Mouse (Mus musculus): ENCODE measurements around the gene Slc43a2.
"Not testable (repeated sequence)": the region's sequence is repeated elsewhere in the genome, so short reads cannot be mapped to it uniquely, and the experiment has no call there.

Gene Slc43a2

DNA sequence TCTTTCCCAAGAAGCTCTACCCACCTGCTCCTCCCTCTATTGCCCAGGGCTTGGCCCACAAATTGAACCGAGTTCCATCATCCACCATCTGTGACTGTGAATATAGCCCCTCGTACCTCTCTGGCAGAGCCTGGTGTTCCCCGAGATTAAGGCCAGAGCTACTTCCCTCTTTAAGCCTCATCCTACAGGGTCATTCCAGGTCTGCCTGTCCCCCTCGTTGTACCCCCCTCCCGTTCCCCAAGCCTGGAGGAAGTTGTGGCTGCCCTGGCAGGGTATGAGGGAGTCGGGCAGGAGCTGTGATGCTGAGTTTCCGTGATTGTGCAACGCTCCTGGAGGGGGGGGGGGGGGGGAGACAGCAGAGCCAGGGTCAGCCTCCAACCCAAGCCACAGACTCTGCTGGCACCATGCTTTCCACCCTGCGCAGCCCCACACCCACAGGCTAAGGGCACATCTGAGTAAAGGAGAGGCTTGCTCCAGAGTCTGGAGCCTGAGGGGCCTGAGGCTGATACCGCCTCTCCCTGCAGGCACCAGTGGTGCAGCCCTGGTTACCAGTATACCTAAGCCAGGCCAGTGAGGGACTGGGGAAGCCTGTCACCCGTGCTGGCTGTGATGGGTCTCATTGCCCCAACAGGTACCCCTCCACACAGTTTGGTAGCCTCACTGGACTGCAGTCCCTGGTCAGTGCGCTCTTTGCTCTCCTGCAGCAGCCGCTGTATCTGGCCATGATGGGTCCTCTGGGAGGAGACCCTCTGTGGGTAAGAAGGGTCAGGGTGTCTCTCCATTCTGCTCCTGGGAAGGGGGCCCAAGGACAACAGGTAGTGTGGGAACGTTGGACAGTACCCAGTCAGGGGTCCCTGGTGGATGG is 39.9 kb downstream of the Slc43a2 start:
- DNase-seq (ENCODE audit: low spot score in 2 of 2) = no peak

DNA sequence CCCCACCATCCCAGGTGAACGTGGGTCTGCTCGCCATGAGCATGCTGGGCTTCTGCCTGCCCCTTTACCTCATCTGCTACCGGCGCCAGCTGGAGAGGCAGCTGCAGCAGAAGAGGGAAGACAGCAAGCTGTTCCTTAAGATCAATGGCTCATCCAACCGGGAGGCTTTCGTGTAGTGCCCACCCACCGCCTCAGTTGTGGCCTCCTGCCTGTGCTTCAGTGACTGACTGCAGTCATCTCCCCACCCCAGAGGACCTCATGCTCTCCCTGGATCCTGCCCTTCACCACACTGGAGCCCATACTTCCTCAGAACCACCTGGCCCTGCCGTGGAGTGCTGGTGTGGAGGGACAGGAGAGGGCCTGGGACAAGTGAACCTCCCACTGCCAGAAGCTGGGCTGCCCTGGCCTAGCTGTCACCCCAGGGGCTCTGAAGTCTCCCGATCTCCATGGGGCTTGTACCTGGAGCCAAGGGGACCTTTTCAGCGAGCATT is 40.9 kb downstream of the Slc43a2 start:
- no peak for DNase-seq (ENCODE audit: low spot score in 2 of 2)

DNA sequence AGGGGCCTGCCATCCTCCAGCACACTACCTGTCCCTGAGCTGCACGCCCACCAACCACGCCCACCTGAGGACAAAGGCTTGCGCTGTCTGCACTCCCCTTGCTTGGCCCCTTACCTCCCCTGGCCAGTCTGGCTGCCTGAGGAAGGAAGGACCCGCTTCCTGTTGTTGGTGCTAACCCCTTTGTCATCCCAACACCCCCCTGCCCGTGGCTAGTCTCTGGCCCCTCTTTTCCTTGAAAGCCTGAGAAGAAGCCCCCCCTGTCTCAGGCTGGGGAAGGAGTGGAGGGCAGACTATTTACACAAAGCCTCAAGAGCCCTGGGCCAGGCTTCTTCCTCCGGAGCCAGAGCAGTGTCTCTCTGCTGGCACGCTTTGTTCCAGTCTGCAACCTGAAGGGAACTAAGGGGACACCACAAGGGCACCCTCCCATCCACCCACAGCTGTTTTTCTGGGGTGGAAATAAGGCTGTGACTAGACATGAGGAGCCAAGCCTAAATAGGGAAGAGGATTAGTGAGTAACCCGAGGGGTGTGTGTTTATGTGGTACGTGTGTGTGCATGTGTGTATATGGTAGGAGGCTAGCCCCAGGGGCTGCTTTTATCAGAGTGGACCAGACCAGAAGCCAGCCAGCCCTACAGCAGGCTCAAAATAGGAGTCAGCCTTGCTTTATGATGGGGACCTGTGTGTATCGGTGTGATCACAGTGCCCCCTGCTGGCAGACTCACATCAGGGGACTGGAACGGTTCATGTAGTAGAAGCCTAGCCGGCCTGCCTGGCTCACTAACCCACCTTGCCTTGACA is 41.6 kb downstream of the Slc43a2 start:
- DNase-seq (ENCODE audit: low spot score in 2 of 2) = peak; percentile 79 to 86

DNA sequence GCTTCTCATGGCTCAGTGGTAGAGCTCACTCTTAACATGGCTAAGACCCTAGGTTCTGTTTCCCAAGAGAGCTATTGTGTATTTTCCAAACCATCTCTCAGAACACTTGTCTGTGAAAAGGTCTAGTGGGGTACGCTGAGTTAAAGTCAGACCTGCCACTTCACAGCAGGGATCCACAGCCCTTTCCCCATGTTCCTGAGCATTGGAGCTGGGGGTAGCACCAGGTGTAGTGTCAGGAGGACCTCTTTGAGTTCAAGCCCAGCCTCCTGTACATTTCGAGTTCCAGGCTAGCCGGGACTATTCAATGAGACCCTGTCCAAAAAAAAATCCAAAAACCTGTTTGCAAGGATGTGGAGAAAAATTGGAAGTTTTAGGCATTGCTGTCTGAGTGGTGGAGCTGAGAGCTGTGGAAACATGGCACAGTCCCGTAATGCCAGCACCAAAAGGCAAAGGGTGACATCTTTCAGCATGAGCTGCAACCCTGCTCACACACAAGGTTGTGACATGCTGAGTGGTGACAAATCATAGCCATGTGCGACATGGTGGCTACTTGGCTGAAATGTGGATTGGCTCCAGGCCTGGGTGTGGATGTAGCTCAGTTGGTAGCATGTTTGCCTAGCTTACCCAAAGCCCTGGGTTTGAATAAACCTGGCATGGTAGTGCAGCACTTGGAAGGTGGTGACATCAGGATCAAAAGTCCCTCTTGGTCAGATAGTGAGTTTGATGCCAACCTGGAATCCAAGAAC is 43.1 kb downstream of the Slc43a2 start:
- DNase-seq (ENCODE audit: low spot score in 2 of 2) = no peak

DNA sequence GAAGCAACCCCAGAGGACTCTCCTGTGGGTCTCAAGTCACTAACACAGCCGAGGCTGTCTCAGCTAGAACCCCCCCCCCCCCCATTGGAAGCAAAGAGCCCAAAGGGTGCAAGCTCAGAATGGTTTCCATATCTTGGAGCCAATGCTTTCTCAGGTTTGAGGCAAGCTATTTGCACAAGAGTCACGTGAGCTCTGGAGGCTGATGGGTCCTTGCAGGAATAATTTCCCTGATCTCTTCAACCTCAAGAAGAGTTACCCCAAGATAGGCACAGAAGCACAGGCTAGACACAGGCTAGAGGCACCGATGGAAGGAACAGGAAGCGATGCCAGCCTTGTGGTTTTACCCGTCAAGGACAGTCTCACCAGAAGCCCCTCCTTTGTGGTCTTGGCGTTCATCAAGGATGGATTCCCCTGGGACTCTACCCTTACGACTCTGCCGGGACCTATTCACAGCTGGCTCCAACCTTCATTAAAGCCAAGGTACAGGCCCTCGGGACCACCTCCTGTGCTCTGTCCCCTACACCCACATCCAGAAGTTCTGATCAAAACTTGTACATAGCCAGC is 44.1 kb downstream of the Slc43a2 start:
- DNase-seq (ENCODE audit: low spot score in 2 of 2) = no peak

DNA sequence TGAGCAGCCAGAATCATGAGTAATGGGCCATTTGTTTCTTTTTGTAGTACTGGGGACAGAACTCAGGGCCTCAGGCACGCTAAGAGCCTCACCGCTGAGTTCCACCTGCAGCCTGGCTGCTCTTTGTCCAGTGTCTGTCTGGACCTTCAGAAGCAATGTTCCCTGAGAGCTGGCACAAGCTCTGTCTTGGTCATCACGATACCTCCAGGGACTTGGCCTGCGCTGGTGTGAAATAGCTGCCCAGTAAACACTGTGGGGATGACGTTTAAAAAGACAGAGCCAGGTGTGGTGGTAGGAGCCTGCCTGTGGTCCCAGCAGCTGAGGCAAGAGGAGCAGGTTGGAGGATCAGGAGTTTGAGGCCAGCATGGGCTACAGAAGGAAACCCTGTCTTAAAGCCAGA is 47.1 kb downstream of the Slc43a2 start:
- no peak for DNase-seq (ENCODE audit: low spot score in 2 of 2)

DNA sequence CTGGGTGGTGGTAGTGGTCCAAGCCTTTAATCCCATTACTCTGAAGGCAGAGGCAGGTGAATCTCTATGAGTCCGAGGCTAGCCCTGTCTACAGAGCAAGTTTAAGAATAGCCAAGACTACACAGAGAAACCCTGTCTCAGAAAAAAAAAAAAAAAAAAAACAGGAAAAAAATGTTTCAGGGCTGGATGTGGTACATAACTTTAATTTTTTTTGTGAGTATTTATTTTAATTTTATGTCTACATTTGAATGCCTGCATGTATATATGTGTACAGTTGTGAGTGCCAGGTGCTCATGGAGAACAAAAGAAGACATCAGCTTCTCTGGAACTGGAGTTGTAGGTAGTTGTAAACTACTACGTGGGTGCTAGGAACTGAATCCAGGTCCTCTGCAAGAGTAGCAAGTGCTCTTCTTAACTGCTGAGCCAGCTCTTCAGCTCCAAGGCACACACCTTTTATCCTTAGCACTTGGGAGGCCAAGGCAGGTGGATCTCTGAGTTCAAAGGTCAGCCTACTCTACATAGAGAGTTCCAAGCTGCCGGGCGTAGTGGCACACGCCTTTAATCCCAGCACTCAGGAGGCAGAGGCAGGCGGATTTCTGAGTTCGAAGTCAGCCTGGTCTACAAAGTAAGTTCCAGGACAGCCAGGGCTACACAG is 50.1 kb downstream of the Slc43a2 start:
- no peak for DNase-seq (ENCODE audit: low spot score in 2 of 2)

DNA sequence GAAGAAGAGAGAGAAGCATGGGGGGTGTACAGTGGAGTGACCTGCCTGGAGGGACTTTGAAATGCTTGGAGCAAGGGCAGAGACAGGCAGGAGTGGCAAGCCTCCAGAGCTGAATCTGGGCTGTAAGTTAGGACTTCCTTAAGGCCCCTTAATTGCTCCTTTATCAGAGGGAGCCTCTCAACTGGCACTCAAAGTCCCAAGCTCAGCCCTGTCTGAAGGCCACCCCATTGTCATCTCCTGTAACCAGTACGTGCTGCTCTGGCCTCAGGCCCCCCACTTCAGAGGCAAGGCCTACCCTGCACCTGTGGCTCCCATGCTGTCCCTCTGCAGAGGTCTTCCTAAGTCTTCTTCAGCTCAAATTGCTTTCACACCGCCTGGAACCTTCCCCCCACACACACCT is 52.0 kb downstream of the Slc43a2 start:
- DNase-seq (ENCODE audit: low spot score in 2 of 2) = no peak

DNA sequence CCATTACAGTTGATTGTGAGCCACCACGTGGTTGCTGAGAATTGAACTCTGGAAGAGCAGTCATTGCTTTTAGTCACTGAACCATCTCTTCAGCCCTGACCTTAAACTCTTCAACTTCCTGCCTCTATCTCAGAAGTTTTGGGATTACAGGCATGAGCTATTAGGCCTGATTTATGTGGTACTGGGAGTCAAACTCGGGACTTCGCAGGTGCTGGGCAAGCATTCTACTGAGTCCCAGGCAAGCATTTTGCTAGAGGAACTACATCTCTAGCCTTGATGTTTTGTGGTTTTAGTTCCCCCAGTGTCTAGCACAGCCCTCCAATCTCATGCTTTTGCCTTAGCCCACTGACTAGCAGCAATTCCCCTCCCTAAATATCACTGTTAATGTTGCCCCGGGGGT is 53.6 kb downstream of the Slc43a2 start:
- no peak for DNase-seq (ENCODE audit: low spot score in 2 of 2)

DNA sequence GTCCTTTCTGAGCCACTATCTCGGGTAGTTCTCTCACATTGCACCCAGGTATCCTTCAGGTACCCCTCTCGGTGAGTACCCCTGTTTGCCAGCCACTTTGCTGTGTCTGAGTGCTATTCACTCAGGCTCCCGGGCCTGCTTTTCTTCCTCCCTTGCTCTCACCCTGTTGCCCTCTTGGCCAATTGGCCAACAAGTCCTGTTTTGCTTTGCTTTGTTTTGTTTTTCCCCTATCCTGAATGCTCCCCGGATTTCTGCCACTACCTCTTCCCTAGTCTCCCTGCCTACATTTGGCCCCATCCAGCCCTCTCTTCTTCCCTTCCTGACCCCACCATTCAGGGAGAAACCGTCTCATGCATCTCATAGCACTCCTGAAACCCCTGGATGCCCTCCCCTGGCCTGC is 54.5 kb downstream of the Slc43a2 start:
- DNase-seq (ENCODE audit: low spot score in 2 of 2) = no peak

DNA sequence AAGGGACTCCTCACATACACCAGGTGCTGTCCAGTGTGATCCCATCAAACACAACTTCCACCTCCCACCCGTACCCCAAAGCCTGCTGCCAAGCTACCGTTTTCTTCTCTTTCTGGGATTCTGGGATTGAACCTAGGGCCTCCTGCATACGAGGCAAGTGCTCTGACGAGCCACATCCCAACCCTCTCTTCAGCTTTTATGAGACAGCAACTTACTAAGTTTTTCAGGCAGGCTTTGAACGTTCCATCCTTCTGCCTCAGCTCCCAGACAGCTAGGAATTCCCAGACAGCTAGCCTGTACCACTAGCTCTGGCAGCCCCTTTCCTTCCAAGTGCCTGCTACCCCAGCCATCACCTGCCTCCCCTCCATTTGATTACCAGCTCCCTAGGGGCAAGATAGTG is 55.5 kb downstream of the Slc43a2 start:
- DNase-seq (ENCODE audit: low spot score in 2 of 2) = no peak

DNA sequence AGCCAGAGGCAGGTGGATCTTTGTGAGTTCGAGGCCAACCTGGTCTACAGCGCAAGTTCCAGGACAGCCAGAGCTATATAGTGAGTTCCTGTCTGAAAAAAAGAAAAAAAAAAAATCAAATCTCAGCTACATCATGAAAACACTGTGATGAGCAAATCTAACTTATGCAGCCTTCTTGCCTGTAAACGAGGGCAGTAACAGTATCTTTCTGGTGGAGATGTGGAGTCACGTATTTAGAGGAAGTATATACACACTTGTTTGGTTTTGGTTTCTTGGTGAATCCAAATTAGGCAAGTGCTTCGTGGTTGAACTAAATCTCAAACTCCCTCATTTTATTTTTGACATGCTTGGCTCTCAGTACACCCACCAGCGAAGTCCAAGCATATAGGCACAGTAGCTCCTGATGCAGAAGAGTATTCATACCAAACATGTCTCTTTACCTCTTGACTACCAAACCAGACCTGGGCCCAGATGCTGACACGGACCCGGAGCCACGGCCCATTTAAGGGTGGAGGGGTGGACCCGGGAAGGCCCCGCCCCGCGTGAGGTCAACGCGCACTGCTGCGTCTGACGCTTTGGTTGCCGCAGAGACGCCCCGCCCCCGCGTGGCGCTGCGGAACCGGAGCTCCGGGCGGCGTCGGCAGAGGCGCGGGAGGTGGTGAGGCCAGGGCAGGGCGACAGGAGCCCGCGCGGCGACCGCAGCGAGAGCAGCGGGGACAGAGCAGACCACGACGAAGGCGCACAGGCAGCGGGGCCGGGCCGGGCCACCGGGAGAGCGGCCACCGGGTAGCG is 56.2 kb downstream of the Slc43a2 start, which contains the start of gene Pitpna:
Gene Pitpna (plus strand): TSS at position 605 of the 792 bp plus-strand sequence.
- peak; percentile 90 to 93 for DNase-seq (ENCODE audit: low spot score in 2 of 2)

DNA sequence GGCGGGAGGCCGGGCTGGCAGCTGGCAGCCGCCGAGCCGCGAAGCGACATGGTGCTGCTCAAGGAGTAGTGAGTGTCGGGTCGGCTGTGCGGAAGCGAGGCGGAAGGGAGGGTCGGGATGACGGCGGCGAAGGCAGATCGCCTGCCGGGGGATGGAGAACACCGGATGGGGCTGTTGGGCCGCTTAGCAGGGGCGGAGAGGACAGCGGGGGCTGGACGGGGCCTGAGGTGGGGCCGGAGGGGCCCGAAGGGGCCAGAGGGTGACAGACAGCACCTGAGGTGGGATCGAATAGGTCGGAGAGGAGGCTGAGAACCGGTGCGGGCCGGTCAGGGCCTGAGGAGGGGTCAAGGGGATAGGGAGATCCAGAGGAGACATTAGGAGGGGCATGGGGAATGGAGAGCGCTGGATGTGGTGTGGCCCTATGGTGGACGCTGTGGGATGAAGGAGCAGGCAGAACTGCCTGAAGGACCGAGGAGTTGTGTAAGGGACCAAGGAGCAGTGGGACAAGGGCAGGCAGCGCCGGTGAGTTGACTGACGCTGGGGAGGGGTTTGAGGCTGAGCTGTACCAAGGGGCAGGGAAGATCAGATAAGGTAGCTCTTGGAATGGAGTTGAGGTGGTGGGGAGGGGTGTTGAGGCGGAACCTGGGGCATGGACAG is 56.9 kb downstream of the Slc43a2 start:
- DNase-seq (ENCODE audit: low spot score in 2 of 2) = no peak

DNA sequence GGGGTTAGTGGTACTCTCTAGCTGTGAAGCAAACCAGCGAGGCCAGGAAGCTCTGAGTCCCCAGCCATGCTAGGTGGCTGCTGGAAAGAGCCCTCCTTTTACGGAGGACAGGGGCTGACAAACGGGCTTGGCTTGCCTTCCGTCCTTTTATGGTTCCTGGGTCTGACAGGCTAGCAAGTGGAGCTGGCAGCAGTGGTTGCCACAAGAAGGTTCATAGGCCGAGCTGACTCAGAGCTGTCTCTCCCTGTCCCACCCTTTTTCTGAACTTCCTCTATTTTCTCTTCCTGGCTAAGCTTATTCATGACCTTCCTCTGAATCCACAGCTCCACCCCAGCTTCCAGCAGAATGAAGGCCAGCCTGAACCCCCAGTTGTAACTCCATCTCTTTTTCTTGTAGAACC is 61.1 kb downstream of the Slc43a2 start:
- DNase-seq (ENCODE audit: low spot score in 2 of 2) = no peak

DNA sequence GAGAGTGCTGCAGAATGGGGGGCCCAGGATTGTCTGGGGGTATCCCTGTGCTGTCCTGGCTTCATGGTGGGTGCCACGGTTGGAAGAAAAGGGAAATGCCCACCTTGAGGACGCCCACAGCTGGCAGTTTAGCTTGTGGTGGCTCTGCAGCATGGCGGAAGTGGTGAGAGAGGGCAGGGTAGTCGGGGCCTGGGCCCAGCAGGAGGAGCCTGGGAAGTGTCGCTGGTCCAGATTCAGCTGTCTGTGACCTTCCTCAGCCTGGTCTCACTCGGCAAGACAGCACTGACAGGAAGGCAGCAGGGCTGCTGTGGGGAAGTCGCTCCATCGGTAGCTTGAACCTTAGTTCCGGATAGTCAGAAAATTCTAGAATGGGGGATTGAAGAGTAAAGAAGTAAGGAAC is 62.9 kb downstream of the Slc43a2 start:
- DNase-seq (ENCODE audit: low spot score in 2 of 2) = no peak

DNA sequence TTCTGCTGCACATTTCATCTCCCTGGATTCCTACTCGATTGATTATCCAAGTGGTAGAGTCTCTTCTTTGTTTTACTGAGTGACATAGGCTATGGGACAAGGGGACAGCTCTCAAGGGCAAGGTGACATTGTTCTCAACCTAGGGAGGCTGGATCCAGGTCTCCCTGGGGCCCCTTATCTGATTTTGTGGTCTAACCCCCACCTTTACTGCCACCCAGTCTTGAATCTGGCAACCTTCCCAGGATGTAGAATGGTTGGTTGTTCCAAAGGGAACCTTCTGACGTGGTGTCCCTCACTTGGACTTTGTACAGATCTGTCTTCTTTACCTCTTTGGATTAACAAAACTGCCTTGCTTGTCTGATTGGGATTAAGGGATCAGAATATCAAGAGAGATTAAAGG is 63.9 kb downstream of the Slc43a2 start:
- DNase-seq (ENCODE audit: low spot score in 2 of 2) = no peak

DNA sequence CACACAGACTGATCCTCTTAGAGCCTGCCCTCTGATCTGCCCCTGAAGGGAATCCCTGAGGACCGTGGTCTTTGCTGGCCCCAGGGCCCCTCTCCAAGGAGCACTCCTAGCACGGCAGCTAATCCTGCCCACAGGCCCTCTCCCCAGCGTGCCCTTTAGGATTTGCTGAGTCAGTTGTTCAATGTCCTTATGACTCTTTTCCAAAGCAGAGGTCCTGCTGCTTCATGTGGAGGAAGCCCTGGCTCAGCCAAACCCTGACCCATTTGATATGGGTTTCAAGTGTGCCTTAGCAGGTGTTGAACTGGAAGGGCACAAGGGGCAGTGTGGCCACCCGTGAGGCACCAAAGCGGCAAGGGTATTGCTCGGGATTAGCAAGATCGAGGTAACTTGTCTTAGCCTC is 64.3 kb downstream of the Slc43a2 start:
- no peak for DNase-seq (ENCODE audit: low spot score in 2 of 2)

DNA sequence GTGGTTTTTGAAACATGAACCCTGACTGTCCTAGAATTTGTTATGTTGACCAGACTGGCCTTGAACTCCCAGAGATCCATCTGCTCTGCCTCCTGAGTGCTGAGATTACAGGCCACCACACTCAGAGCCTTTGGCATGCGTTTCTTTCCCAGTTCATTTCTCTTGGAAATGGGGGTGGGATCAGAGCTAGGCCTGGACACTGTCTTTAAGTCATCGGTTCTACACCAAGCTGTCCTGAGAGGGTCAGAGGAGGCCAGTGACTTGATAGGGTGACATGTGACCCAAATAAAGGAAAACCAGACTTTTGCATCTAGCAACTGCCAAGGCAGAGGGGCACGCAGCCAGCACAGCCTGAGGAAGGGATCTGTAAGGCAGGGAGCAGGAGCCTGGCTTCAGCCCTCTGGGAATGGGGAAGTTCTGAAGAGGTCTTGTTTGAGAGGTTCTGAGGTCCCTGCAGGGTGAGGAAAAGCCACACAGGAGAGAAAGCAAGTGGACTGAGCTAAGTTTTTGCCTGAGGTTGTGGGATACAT is 65.3 kb downstream of the Slc43a2 start:
- no peak for DNase-seq (ENCODE audit: low spot score in 2 of 2)

DNA sequence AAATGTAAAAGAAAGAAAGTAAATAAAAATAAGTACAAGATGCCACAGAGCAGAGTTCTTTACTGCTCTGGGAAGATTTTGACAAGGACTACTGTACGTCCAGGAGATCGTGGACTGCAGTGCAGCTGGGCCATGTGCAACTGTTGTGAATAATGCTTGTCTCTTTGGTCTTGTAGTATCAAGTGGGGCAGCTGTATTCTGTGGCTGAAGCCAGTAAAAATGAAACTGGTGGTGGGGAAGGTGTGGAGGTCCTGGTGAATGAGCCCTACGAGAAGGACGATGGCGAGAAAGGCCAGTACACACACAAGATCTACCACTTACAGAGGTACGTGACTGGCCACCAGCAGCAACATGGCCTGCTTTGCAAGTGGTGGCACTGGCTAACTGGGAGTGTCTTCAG is 66.5 kb downstream of the Slc43a2 start:
- no peak for DNase-seq (ENCODE audit: low spot score in 2 of 2)

DNA sequence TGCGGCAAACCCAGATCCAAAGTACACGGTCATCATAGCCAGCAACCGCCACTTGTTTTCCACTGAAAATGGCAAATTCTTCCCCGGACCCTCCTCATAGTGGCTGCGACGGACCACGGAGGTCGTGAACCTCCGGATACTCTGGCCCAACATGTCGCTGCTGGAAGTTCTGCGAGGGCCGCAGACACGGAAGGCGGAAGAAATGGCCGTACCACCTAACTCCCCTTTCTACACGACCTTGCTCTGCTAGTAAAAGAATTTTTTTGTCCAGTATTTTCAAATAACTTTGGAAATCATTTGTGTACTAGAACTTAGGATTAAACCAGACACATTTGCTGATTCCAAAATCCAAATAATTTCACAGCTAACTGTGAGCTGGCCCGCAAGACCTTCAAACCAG is 68.3 kb downstream of the Slc43a2 start:
- not testable (repeated sequence) for DNase-seq (ENCODE audit: low spot score in 2 of 2)

Data from spleen, postnatal 14 days (tissue).